8 mouse cellular contexts compared by ENCODE assay signal in genomic region chr11:86993041-86994037, GRCm38 (mm10). TPM values are rescaled to one million over a fixed set of nuclear protein-coding genes. Genes with fewer than 3 reads are reported as not detected.
DNase-seq lines count a peak whose midpoint lies in the region; ATAC-seq and TF ChIP-seq lines count a peak whose summit lies in the region.

Gene Ypel2, minus strand, starts transcription at chr11:86993707.

- WGBS in bone marrow, adult 2 months, result under 1% methylated on average over 96 of the region's 96 CpGs
- under 1% methylated on average over 96 of the region's 96 CpGs for WGBS in embryonic facial prominence, embryonic 15.5 days
- under 1% methylated on average over 96 of the region's 96 CpGs for WGBS in heart, embryonic 11.5 days (ENCODE audit: insufficient replicate concordance)
- WGBS in kidney, embryonic 15.5 days, result under 1% methylated on average over 96 of the region's 96 CpGs

- peak; percentile 85 to 86 for DNase-seq in B cell, adult 2 months
- DNase-seq in liver, result peak; percentile 89
- peak; percentile 44 to 70 for DNase-seq in monocyte, adult 2 months (ENCODE audit: low read depth in 1 of 2, low spot score in 2 of 2)
- peak; percentile 71 to 76 for DNase-seq in spleen, postnatal 14 days (ENCODE audit: low spot score in 2 of 2)

- H3K27me3 ChIP-seq in embryonic facial prominence, embryonic 15.5 days, result no peaks in the 10 kb centered on the region
- no peaks in the 10 kb centered on the region for H3K27me3 ChIP-seq in heart, embryonic 11.5 days (ENCODE audit: control insufficient read depth, insufficient read depth, low read length)
- no peaks in the 10 kb centered on the region for H3K27me3 ChIP-seq in kidney, embryonic 15.5 days

- no peaks in the 10 kb centered on the region for H3K9me3 ChIP-seq in embryonic facial prominence, embryonic 15.5 days (replicated peaks)
- H3K9me3 ChIP-seq in heart, embryonic 11.5 days (replicated peaks; ENCODE audit: control insufficient read depth, low read length), result no peaks in the 10 kb centered on the region
- no peaks in the 10 kb centered on the region for H3K9me3 ChIP-seq in kidney, embryonic 15.5 days (replicated peaks)

- H3K27ac ChIP-seq in bone marrow, adult 2 months (ENCODE audit: control insufficient read depth, insufficient read depth, low read depth, low read length, poor library complexity), result peak within 1 kb of the TSS; percentile 71
- H3K27ac ChIP-seq in embryonic facial prominence, embryonic 15.5 days (replicated peaks), result peak within 1 kb of the TSS; percentile 94
- H3K27ac ChIP-seq in heart, embryonic 11.5 days (ENCODE audit: low read depth, low read length), result peak within 1 kb of the TSS; percentile 96
- H3K27ac ChIP-seq in kidney, embryonic 15.5 days, result peak within 1 kb of the TSS; percentile 94

- peak; percentile 100 for ATAC-seq in embryonic facial prominence, embryonic 15.5 days (ENCODE audit: insufficient number of reproducible peaks, low FRiP score, low TSS enrichment, low read depth)
- peak; percentile 97 for ATAC-seq in heart, embryonic 11.5 days (replicated peaks; ENCODE audit: insufficient number of reproducible peaks, low FRiP score, low TSS enrichment)
- ATAC-seq in kidney, embryonic 15.5 days (replicated peaks; ENCODE audit: low FRiP score), result peak; percentile 99

- H3K4me2 ChIP-seq in embryonic facial prominence, embryonic 15.5 days (replicated peaks), result peak within 1 kb of the TSS; percentile 82
- H3K4me2 ChIP-seq in heart, embryonic 11.5 days, result peak within 1 kb of the TSS; percentile 78
- H3K4me2 ChIP-seq in kidney, embryonic 15.5 days, result peak within 1 kb of the TSS; percentile 86

- TF ChIP-seq CTCF in bone marrow, adult 2 months (IDR thresholded peaks at IDR 0.05; ENCODE audit: control insufficient read depth, insufficient read depth, low read length), result no peak

- peak within 1 kb of the TSS; percentile 75 for H3K9ac ChIP-seq in embryonic facial prominence, embryonic 15.5 days
- H3K9ac ChIP-seq in heart, embryonic 11.5 days (ENCODE audit: low read depth, low read length), result peak within 1 kb of the TSS; percentile 90
- H3K9ac ChIP-seq in kidney, embryonic 15.5 days, result peak within 1 kb of the TSS; percentile 73

- TF ChIP-seq POLR2A in bone marrow, adult 2 months (IDR thresholded peaks at IDR 0.05; ENCODE audit: borderline replicate concordance, control insufficient read depth, low read depth, low read length), result no peak

- no peaks in the 10 kb centered on the region for H3K36me3 ChIP-seq in embryonic facial prominence, embryonic 15.5 days
- no peaks in the 10 kb centered on the region for H3K36me3 ChIP-seq in heart, embryonic 11.5 days (ENCODE audit: control insufficient read depth, insufficient read depth, low read length)
- H3K36me3 ChIP-seq in kidney, embryonic 15.5 days, result no peaks in the 10 kb centered on the region

- peak within 1 kb of the TSS; percentile 91 for H3K4me3 ChIP-seq in bone marrow, adult 2 months (replicated peaks; ENCODE audit: control insufficient read depth, low read depth, low read length)
- peak within 1 kb of the TSS; percentile 99 for H3K4me3 ChIP-seq in embryonic facial prominence, embryonic 15.5 days (replicated peaks)
- H3K4me3 ChIP-seq in heart, embryonic 11.5 days (ENCODE audit: low read depth, low read length), result peak within 1 kb of the TSS; percentile 93
- peak within 1 kb of the TSS; percentile 90 for H3K4me3 ChIP-seq in kidney, embryonic 15.5 days (replicated peaks)

- no peaks in the 10 kb centered on the region; the same call in 1 of the 2 replicates for H3K4me1 ChIP-seq in bone marrow, adult 2 months (ENCODE audit: control insufficient read depth, insufficient read depth, low read length)
- peaks cover 33% of the 10 kb centered on the region for H3K4me1 ChIP-seq in embryonic facial prominence, embryonic 15.5 days
- H3K4me1 ChIP-seq in heart, embryonic 11.5 days (ENCODE audit: control insufficient read depth, insufficient read depth, low read length), result peaks cover 39% of the 10 kb centered on the region
- H3K4me1 ChIP-seq in kidney, embryonic 15.5 days, result peaks cover 50% of the 10 kb centered on the region

RNA-seq across cellular contexts. Expression of gene Ypel2, which starts in this region (rescaled TPM):
- polyA plus RNA-seq in bone marrow, adult 2 months (2011; ENCODE audit: insufficient read depth, insufficient read length, low replicate concordance, missing spikeins), result 3.4 and 4.7 TPM in 2 replicates
- polyA plus RNA-seq in embryonic facial prominence, embryonic 15.5 days (2015; fragmentation: Nextera tagmentation; extraction: Ambion mirVana), result 8.0 and 8.8 TPM in 2 replicates
- 16.8 and 23.9 TPM in 2 replicates for polyA plus RNA-seq in heart, embryonic 11.5 days (2014; fragmentation: Nextera tagmentation; extraction: Ambion mirVana)
- 10.1 and 10.4 TPM in 2 replicates for polyA plus RNA-seq in kidney, embryonic 15.5 days (2015; fragmentation: Nextera tagmentation; extraction: Ambion mirVana)

Comparison
In these comparisons a context has a peak if more than half of its experiments do, and no peak if none do; other contexts are left out.
1. Peak in every context shown above with its lines: DNase-seq, ATAC-seq, H3K4me3 ChIP-seq and H3K27ac ChIP-seq.